Comparison of ENCODE assay signal across 19 mouse cellular contexts in genomic region chr6:85929312-85929711, GRCm38 (mm10). TPM values are rescaled to one million over a fixed set of nuclear protein-coding genes. Genes with fewer than 3 reads are reported as not detected.
A peak's percentile ranks its signal among the peaks of the same experiment; 100 is the strongest.
DNase-seq lines count a peak whose midpoint lies in the region; ATAC-seq and TF ChIP-seq lines count a peak whose summit lies in the region.
"Had no signal": no experiment of that assay in that cellular context is flagged by ENCODE, and none has a peak within 500 bp of the region (broad histone marks: within the 10 kb centered on the region; RNA-seq: fewer than 3 reads in every experiment).

No protein-coding gene starts in this region.

- H3K4me3 ChIP-seq in liver, embryonic 12.5 days = no peak overlapping the region
- no peak overlapping the region for H3K4me3 ChIP-seq in liver, embryonic 11.5 days (ENCODE audit: low read depth, low read length)
- no peak overlapping the region for H3K4me3 ChIP-seq in small intestine, adult 2 months (ENCODE audit: low read depth, low read length)
- H3K4me3 ChIP-seq: embryonic facial prominence, embryonic 12.5 days; heart, embryonic 10.5 days; hindbrain, embryonic 15.5 days; left cerebral cortex, adult 2 months; midbrain, embryonic 10.5 days had no signal

- H3K36me3 ChIP-seq in liver, embryonic 12.5 days = peaks cover 64% of the 10 kb centered on the region
- peaks cover 29% of the 10 kb centered on the region for H3K36me3 ChIP-seq in liver, embryonic 11.5 days (ENCODE audit: control insufficient read depth, insufficient read depth, low read length)
- peaks cover 48% of the 10 kb centered on the region for H3K36me3 ChIP-seq in small intestine, adult 2 months (ENCODE audit: control insufficient read depth, insufficient read depth, low read length)

- no peak overlapping the region for H3K9ac ChIP-seq in liver, embryonic 12.5 days
- no peak overlapping the region for H3K9ac ChIP-seq in liver, embryonic 11.5 days (ENCODE audit: low read depth, low read length)
- H3K9ac ChIP-seq: embryonic facial prominence, embryonic 12.5 days; hindbrain, embryonic 15.5 days had no signal

- 0 out of 2 replicates have a peak overlapping the region, but pooled peaks have one; percentile 15 for H3K27ac ChIP-seq in liver, embryonic 12.5 days
- H3K27ac ChIP-seq in liver, embryonic 11.5 days (ENCODE audit: low read depth, low read length) = no peak overlapping the region
- peak overlapping the region; percentile 99 for H3K27ac ChIP-seq in small intestine, adult 2 months (ENCODE audit: insufficient read depth, low read depth, low read length)
- H3K27ac ChIP-seq: embryonic facial prominence, embryonic 12.5 days; heart, embryonic 10.5 days; hindbrain, embryonic 15.5 days; left cerebral cortex, adult 2 months; macrophage; midbrain, embryonic 10.5 days had no signal

- ATAC-seq in liver, embryonic 12.5 days = peak; percentile 46; the same call in 1 of the 2 replicates
- no peak for ATAC-seq in liver, embryonic 11.5 days (replicated peaks; ENCODE audit: low FRiP score)

- no peaks in the 10 kb centered on the region for H3K27me3 ChIP-seq in liver, embryonic 12.5 days (replicated peaks)
- no peaks in the 10 kb centered on the region for H3K27me3 ChIP-seq in liver, embryonic 11.5 days (replicated peaks; ENCODE audit: control insufficient read depth, insufficient read depth, low read length)
- H3K27me3 ChIP-seq in small intestine, adult 2 months (ENCODE audit: control insufficient read depth, insufficient read depth, low read length) = no peaks in the 10 kb centered on the region
- H3K27me3 ChIP-seq: embryonic facial prominence, embryonic 12.5 days; hindbrain, embryonic 15.5 days had no signal

- WGBS in liver, embryonic 12.5 days (ENCODE audit: insufficient replicate concordance) = 39% methylated on average over 1 of the region's 1 CpGs
- 70% methylated on average over 1 of the region's 1 CpGs for WGBS in liver, embryonic 11.5 days
- WGBS in small intestine, adult 2 months = 30% methylated on average over 1 of the region's 1 CpGs

- TF ChIP-seq POLR2A in small intestine, adult 2 months (IDR thresholded peaks at IDR 0.05; ENCODE audit: low read depth, low read length) = no peak

- peak; percentile 64 for DNase-seq in heart, adult 11 months
- DNase-seq in heart, adult 18-20 months = no peak
- DNase-seq in liver, embryonic 11.5 days (ENCODE audit: low spot score) = no peak
- peak; percentile 63 to 87 for DNase-seq in kidney, postnatal 36 days
- DNase-seq in ovary, postnatal 10 days (ENCODE audit: low spot score) = no peak
- no peak for DNase-seq in urinary bladder, postnatal 36 days (ENCODE audit: low spot score in 2 of 2)
- DNase-seq: adrenal gland, postnatal 10 days; cerebellum, adult 2 months; cerebellum, postnatal 25 days; right cerebral cortex, adult 18-20 months; right cerebral cortex, postnatal 4 days had no signal

- no peaks in the 10 kb centered on the region for H3K9me3 ChIP-seq in liver, embryonic 12.5 days (replicated peaks)
- no peaks in the 10 kb centered on the region for H3K9me3 ChIP-seq in liver, embryonic 11.5 days (ENCODE audit: control insufficient read depth, low read length)
- H3K9me3 ChIP-seq: embryonic facial prominence, embryonic 12.5 days; heart, embryonic 10.5 days; hindbrain, embryonic 15.5 days; midbrain, embryonic 10.5 days had no signal

- TF ChIP-seq CTCF in small intestine, adult 2 months (IDR thresholded peaks at IDR 0.05; ENCODE audit: extremely low read depth, insufficient read length, insufficient replicate concordance, low read depth, low read length) = no peak

- no peaks in the 10 kb centered on the region for H3K4me1 ChIP-seq in liver, embryonic 12.5 days
- H3K4me1 ChIP-seq in liver, embryonic 11.5 days (replicated peaks; ENCODE audit: control insufficient read depth, insufficient read depth, low read length) = no peaks in the 10 kb centered on the region
- H3K4me1 ChIP-seq in small intestine, adult 2 months (ENCODE audit: control insufficient read depth, insufficient read depth, insufficient read length, low read length) = peaks cover 24% of the 10 kb centered on the region; the same call in 1 of the 2 replicates
- H3K4me1 ChIP-seq: embryonic facial prominence, embryonic 12.5 days; heart, embryonic 10.5 days; hindbrain, embryonic 15.5 days; midbrain, embryonic 10.5 days had no signal

- no peak overlapping the region for H3K4me2 ChIP-seq in liver, embryonic 12.5 days
- H3K4me2 ChIP-seq in liver, embryonic 11.5 days = no peak overlapping the region
- H3K4me2 ChIP-seq: embryonic facial prominence, embryonic 12.5 days; hindbrain, embryonic 15.5 days had no signal

RNA-seq across cellular contexts. Expression of gene Nat8f1, which starts 13.8 kb away (rescaled TPM):
- 1 to 10 TPM; 2.8 to 3.2 TPM for total RNA-seq in heart, adult 18-20 months (2021)
- polyA plus RNA-seq in liver, embryonic 12.5 days (2016; fragmentation: Nextera tagmentation; extraction: Ambion mirVana) = 3.4 and 4.5 TPM in 2 replicates
- 5.2 and 6.8 TPM in 2 replicates for polyA plus RNA-seq in liver, embryonic 11.5 days (2014; fragmentation: Nextera tagmentation; extraction: Ambion mirVana)
- 16.0 and 21.4 TPM in 2 replicates for polyA plus RNA-seq in small intestine, adult 2 months (2012; rRNA removed)

RNA-seq across cellular contexts. Expression of gene Tprkb, which starts 17.6 kb away (rescaled TPM):
- total RNA-seq in heart, adult 18-20 months (2021) = 10 to 100 TPM; 13.3 to 13.5 TPM
- polyA plus RNA-seq in liver, embryonic 12.5 days (2016; fragmentation: Nextera tagmentation; extraction: Ambion mirVana) = 29.6 and 31.1 TPM in 2 replicates
- polyA plus RNA-seq in liver, embryonic 11.5 days (2014; fragmentation: Nextera tagmentation; extraction: Ambion mirVana) = 37.1 and 38.4 TPM in 2 replicates
- polyA plus RNA-seq in small intestine, adult 2 months (2012; rRNA removed) = 6.8 and 16.0 TPM in 2 replicates

RNA-seq across cellular contexts. Expression of gene Nat8f4, which starts 24.6 kb away (rescaled TPM):
- total RNA-seq in heart, adult 18-20 months (2021) = 1 to 10 TPM in 1 of 2 experiments, under 1 TPM in 1; 0.97 to 1.1 TPM
- polyA plus RNA-seq in liver, embryonic 12.5 days (2016; fragmentation: Nextera tagmentation; extraction: Ambion mirVana) = 0.81 and 1.2 TPM in 2 replicates
- polyA plus RNA-seq in liver, embryonic 11.5 days (2014; fragmentation: Nextera tagmentation; extraction: Ambion mirVana) = 1.9 TPM in 2 replicates
- polyA plus RNA-seq in small intestine, adult 2 months (2012; rRNA removed) = 15.6 and 32.6 TPM in 2 replicates

RNA-seq across cellular contexts. Expression of gene Dusp11, which starts 32.2 kb away (rescaled TPM):
- total RNA-seq in heart, adult 18-20 months (2021) = 10 to 100 TPM; 29.3 to 38.4 TPM
- polyA plus RNA-seq in liver, embryonic 12.5 days (2016; fragmentation: Nextera tagmentation; extraction: Ambion mirVana) = 37.2 and 38.0 TPM in 2 replicates
- 58.7 and 59.9 TPM in 2 replicates for polyA plus RNA-seq in liver, embryonic 11.5 days (2014; fragmentation: Nextera tagmentation; extraction: Ambion mirVana)
- polyA plus RNA-seq in small intestine, adult 2 months (2012; rRNA removed) = 8.2 and 18.7 TPM in 2 replicates

Comparison
In these comparisons a context has a peak if more than half of its experiments do, and no peak if none do; other contexts are left out.
1. DNase-seq: peak in heart, adult 11 months (single experiment) and kidney, postnatal 36 days (2 of 2); none in heart, adult 18-20 months (0 of 2), liver, embryonic 11.5 days (single experiment), ovary, postnatal 10 days (single experiment) and urinary bladder, postnatal 36 days (0 of 2).